Mouse (Mus musculus): Measurements from ENCODE around the gene Pex11g. TPM values are rescaled to one million over a fixed set of nuclear protein-coding genes. Genes with fewer than 3 reads are reported as not detected.

The Pex11g gene
- total RNA-seq, 2 experiments from 2014 or later, result 0.20 to 0.99 TPM

DNA sequence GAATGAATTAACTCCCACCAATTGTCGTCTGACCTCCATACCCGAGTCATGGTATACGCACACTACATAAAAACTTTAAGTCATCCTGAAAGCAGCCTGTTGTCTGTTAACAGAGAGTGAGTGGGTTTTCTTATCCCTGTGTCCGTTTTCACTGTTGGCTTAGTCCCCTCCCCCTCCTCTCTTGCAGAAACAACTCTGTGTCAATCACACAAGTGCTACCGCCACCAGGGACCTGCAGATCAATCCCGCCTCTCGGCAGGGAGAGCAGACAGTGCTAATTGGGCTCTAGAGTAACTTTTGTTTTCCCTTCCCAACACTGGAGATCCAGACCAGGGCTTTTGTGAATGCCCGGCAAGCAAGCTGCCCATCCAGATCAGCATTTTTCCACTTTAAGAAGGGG lies 50.0 kb downstream of the Pex11g start:
- ATAC-seq (ENCODE audit: poor library complexity, severe bottlenecking), result no peak

DNA sequence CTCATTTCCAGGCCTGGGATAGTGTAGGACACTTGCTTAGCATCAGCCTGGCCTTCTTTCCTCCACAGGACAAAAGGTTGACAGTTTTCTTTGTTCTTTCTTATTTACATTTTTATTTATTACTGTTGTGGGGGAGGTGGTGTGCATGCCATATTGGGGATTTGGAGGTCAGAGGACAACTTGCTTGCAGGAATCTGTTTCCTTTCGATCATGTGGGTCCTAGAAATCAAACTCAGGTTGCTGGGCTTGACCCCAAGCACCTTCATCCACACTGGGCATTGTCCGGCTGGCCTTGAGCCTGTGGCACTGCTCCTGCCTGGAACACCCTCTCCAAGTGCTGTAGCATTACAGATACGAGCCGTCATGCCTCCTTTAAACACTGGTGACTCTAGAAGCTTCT lies 50.6 kb downstream of the Pex11g start:
- no peak for ATAC-seq (ENCODE audit: poor library complexity, severe bottlenecking)

DNA sequence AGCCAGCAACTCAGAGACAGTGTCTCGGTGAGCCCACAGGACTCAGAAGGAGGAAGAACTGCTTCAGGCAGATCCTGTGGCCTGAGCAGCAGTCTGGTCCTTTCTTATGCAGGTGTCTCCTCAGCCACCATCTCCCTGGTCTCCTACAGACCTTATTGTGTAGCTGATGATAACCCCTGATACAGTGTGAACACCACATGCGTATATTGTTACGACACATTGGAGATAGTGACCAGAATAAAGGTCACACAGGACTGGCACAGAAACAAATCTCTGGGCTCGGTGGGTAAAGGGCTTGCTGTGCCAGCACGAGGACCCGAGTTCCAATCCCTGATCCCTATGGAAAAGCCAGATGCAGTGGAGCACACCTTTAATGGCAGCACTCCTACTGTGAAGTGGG lies 51.8 kb downstream of the Pex11g start:
- no peak for ATAC-seq (ENCODE audit: poor library complexity, severe bottlenecking)

DNA sequence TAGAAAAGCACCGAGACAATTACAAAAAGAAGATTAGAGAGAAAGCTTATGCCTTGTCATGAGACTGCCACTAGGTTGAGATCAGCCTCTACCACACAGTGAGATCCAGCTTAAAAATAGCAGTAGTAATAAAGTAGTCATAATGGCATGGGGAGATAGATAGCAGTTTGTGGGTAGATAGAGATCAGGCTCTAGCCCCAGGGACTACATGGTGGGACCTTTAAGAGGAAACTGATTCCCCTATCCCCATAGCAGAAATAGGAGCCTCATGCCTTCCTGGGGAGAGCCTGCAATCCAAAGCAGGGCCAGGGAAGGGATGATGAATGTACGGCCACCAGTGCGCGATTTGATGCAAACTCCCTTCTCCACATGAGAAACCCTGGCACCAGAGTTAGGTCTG lies 52.2 kb downstream of the Pex11g start:
- ATAC-seq (ENCODE audit: poor library complexity, severe bottlenecking), result no peak

DNA sequence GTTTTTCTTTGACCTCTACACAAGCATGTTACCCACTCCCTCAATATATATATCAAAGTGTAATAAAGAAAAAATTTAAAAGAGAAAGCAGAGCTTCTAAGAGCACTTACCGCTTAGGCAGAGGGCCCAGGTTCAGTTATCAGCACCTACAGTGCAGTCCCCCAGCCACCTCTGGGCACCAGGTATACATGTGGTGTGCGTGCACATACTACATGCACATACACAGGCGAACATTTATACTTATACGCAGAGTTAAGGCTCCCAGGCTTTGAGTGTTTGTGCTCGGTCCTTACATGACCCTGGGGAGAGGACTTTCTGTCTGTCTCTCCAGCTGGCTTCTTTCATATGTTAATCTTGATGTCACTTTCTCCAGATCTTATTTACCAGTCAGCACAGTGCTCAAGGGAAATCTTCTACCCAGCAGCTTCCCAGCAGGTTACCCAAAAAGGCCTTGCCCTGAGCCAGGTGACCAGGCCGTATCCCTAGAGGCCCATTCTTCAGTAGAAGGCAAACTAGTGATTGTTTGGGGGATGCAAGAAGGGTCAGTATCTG lies 52.8 kb downstream of the Pex11g start:
- ATAC-seq (ENCODE audit: poor library complexity, severe bottlenecking), result no peak

DNA sequence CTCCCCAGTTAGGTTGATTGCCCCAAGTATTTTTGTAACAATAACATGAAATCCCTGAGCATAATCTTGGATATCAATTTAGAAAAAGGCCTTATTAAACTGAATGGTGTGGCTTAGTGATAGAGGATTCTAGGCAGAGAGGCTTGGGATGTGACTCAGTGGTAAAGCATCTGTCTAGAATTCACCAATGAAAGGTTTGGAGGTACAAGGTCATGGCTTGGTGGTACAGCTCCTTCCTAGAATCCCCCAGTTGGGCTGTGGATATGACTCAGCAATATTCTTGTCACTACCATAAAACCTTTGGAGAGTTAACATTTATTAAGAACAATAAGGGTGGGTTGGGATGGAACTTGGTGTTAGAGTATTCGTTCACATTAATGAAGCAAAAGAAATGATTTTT lies 54.7 kb downstream of the Pex11g start:
- no peak for ATAC-seq (ENCODE audit: poor library complexity, severe bottlenecking)

DNA sequence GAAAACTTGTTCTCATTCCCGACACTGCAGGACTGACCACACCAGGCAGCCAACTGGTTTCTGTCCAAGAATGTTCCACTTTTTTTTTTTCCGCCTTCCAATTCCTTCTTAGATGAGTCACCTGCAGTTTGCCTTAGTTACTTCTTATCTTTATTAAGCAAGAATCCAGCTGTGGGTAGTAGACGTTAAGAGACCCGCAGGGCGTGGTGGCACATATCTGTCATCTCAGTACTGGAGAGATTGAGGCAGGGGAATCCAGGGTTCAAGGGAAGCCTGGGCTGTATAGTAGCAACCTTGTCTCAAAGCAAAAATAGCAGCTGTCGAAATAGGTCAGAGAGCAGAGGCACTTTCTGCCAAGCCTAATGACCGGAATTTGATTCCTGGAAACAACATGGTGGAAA lies 55.6 kb downstream of the Pex11g start:
- ATAC-seq (ENCODE audit: poor library complexity, severe bottlenecking), result no peak

DNA sequence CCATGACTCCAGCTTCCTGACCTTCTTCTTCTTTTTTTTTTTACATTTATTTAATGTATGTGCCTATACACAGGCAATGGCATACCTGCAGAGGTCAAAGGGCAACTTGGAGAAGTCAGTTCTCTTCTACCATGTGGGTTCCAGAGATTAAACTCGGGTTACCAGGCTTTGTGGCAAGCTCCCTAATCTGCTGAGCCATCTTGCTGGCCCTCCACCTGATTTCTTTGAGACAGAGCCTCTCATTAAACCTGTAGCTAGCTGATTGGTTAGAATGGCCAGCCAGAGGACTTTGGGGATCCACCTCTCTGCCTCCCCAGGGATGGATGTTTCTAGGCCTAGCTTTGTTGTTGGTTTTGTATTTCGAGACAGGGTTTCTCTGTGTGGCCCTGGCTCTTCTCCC lies 56.4 kb downstream of the Pex11g start:
- ATAC-seq (ENCODE audit: poor library complexity, severe bottlenecking), result no peak

DNA sequence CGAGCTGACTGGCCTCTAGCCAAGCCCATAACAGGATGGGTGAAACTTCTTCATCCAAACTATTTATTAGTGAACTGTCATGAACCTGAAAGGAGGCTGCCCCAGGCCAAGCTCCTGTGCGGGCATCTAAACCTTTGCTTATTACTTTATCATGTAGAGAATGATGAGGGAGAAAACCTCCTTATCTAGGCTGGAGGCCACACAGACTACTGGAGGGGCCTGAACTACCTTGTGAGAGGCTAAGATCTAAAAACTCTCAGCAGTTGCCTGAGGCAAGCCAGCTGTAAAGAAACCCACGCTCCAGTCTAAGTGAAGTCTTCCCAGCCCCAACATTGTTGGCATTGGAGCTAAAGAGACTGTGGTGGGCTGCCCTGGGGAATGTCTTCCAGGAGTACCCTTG lies 60.1 kb downstream of the Pex11g start:
- no peak for ATAC-seq (ENCODE audit: poor library complexity, severe bottlenecking)

Other genes with a start within 250 kb of the Pex11g start
- gene Insr, start 188.1 kb downstream of the Pex11g start, total RNA-seq (2015), result 23.7 and 24.8 TPM in 2 replicates
- 13.5 and 18.1 TPM in 2 replicates for gene Insr, start 188.1 kb downstream of the Pex11g start, total RNA-seq (2017)
- 17.0 and 17.9 TPM in 2 replicates for gene A430078G23Rik, start 114.3 kb downstream of the Pex11g start, total RNA-seq (2015)
- 30.3 and 35.7 TPM in 2 replicates for gene A430078G23Rik, start 114.3 kb downstream of the Pex11g start, total RNA-seq (2017)
- gene Arhgef18, start 74.7 kb downstream of the Pex11g start, total RNA-seq (2015), result 43.8 and 45.0 TPM in 2 replicates
- gene Arhgef18, start 74.7 kb downstream of the Pex11g start, total RNA-seq (2017), result 38.4 and 45.7 TPM in 2 replicates
- not detected in 2 replicates for gene Tex45, start 3.2 kb upstream of the Pex11g start, total RNA-seq (2015)
- gene Tex45, start 3.2 kb upstream of the Pex11g start, total RNA-seq (2017), result not detected in 2 replicates
- 6.7 and 7.9 TPM in 2 replicates for gene Zfp358, start 25.5 kb upstream of the Pex11g start, total RNA-seq (2015)
- gene Zfp358, start 25.5 kb upstream of the Pex11g start, total RNA-seq (2017), result 2.4 and 3.3 TPM in 2 replicates
- gene Mcoln1, start 32.8 kb upstream of the Pex11g start, total RNA-seq (2015), result 20.1 and 22.7 TPM in 2 replicates
- 32.9 and 42.3 TPM in 2 replicates for gene Mcoln1, start 32.8 kb upstream of the Pex11g start, total RNA-seq (2017)
- gene Pnpla6, start 47.7 kb upstream of the Pex11g start, total RNA-seq (2015), result 9.5 and 13.9 TPM in 2 replicates
- 9.2 and 15.6 TPM in 2 replicates for gene Pnpla6, start 47.7 kb upstream of the Pex11g start, total RNA-seq (2017)
- gene C330021F23Rik, start 100.3 kb upstream of the Pex11g start, total RNA-seq (2015), result not detected in 2 replicates
- gene C330021F23Rik, start 100.3 kb upstream of the Pex11g start, total RNA-seq (2017), result not detected in 2 replicates
- 0.05 and 0.45 TPM in 2 replicates for gene Camsap3, start 119.6 kb upstream of the Pex11g start, total RNA-seq (2015)
- gene Camsap3, start 119.6 kb upstream of the Pex11g start, total RNA-seq (2017), result 0.08 TPM in 1 of 2 replicates, not detected in the other
- gene Xab2, start 153.6 kb upstream of the Pex11g start, total RNA-seq (2015), result 13.2 and 17.4 TPM in 2 replicates
- gene Xab2, start 153.6 kb upstream of the Pex11g start, total RNA-seq (2017), result 43.0 and 44.1 TPM in 2 replicates
- gene Pet100, start 153.9 kb upstream of the Pex11g start, total RNA-seq (2015), result 145 and 169 TPM in 2 replicates
- 244 and 284 TPM in 2 replicates for gene Pet100, start 153.9 kb upstream of the Pex11g start, total RNA-seq (2017)
- gene Pcp2, start 157.9 kb upstream of the Pex11g start, total RNA-seq (2015), result not detected in 2 replicates
- gene Pcp2, start 157.9 kb upstream of the Pex11g start, total RNA-seq (2017), result not detected in 2 replicates
- gene Stxbp2, start 163.3 kb upstream of the Pex11g start, total RNA-seq (2015), result 160 and 188 TPM in 2 replicates
- gene Stxbp2, start 163.3 kb upstream of the Pex11g start, total RNA-seq (2017), result 148 and 205 TPM in 2 replicates
- gene Retn, start 188.1 kb upstream of the Pex11g start, total RNA-seq (2015), result 0.22 TPM in 1 of 2 replicates, not detected in the other
- gene Retn, start 188.1 kb upstream of the Pex11g start, total RNA-seq (2017), result 0.45 and 0.59 TPM in 2 replicates
- 240 and 256 TPM in 2 replicates for gene Mcemp1, start 198.1 kb upstream of the Pex11g start, total RNA-seq (2015)
- 223 and 233 TPM in 2 replicates for gene Mcemp1, start 198.1 kb upstream of the Pex11g start, total RNA-seq (2017)
- gene Fcor, start 204.7 kb upstream of the Pex11g start, total RNA-seq (2015), result 14.4 and 15.0 TPM in 2 replicates
- gene Fcor, start 204.7 kb upstream of the Pex11g start, total RNA-seq (2017), result 6.3 and 22.9 TPM in 2 replicates
- 19.8 and 24.6 TPM in 2 replicates for gene Trappc5, start 208.6 kb upstream of the Pex11g start, total RNA-seq (2015)
- gene Trappc5, start 208.6 kb upstream of the Pex11g start, total RNA-seq (2017), result 38.7 and 40.6 TPM in 2 replicates
- 0.13 and 0.41 TPM in 2 replicates for gene Fcer2a, start 226.5 kb upstream of the Pex11g start, total RNA-seq (2015)
- 0.33 TPM in 1 of 2 replicates, not detected in the other for gene Fcer2a, start 226.5 kb upstream of the Pex11g start, total RNA-seq (2017)

All from megakaryocyte, adult 5-6 weeks (primary cell).